Mouse (Mus musculus): ENCODE measurements around the gene Tnfrsf8. TPM values are rescaled to one million over a fixed set of nuclear protein-coding genes. Genes with fewer than 3 reads are reported as not detected.
"Not testable (repeated sequence)": the region's sequence is repeated elsewhere in the genome, so short reads cannot be mapped to it uniquely, and the experiment has no call there.

The Tnfrsf8 gene
- polyA plus RNA-seq (2012; rRNA removed), result 0.52 and 0.64 TPM in 2 replicates

DNA sequence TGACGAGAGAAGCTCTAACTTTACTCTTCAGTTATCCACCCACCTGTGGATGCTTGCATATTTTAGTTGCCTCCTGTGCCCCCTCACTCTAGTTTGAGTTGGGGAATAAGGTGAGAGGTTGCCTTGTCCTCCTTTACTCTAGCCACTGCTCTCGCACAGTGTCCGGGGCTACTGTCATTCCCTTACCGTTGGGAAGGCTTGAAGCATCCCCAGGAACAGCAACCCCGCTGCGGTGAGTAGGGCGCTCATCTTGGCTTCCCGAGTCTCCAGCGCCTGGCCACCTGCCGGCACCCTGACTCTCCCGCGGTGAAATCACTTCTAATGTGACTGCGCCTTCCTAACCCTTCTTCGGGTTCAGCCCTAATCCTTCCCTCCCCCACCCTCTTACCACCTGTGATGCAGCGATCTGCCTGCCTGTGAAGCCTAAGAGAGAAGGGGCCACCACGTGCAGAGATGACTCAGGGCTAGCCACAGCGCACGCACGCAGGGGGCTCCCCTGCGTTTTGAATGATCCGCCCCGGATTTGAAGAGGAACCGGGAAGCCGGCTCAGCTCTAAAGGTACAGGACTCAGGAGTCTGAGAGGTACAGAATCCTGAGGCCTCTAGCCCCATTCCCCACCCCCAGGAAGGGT is at the start of gene Tnfrsf8:
Gene Tnfrsf8, minus strand, starts transcription at position 329 of the 632 bp plus-strand sequence.
- 11% methylated on average over 24 of the region's 24 CpGs for WGBS
- DNase-seq (ENCODE audit: low read depth, low spot score), result no peak

- not testable (repeated sequence) for DNase-seq (ENCODE audit: low read depth, low spot score)
Observed at GRCm38 (mm10) chr4:145361635-145362034, 46.7 kb upstream of the Tnfrsf8 start.

DNA sequence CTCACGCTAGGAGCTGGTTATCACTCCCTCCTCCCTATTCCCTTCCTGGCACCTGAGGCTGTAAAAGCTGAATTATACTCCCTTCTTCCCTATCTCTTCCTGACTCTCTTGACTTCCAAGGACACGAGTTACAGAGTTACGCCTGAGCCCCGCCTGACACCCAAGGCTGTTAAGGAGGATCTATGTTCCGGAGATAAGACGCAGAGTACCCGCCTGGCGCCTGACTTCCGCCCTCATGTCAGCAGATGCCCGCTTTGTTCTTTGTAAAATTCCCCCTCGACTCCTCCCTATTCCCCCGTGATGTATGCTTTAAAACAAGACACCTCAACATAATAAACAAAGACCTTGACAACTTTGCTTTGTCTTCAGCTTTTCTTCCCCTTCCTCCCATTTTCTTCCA is 46.1 kb upstream of the Tnfrsf8 start:
- 3% methylated on average over 12 of the region's 12 CpGs for WGBS
- peak; percentile 79 for DNase-seq (ENCODE audit: low read depth, low spot score)

GRCm38 (mm10) chr4:145360567-145360966 is 45.6 kb upstream of the Tnfrsf8 start:
- 74% methylated on average over 1 of the region's 1 CpGs for WGBS

DNA sequence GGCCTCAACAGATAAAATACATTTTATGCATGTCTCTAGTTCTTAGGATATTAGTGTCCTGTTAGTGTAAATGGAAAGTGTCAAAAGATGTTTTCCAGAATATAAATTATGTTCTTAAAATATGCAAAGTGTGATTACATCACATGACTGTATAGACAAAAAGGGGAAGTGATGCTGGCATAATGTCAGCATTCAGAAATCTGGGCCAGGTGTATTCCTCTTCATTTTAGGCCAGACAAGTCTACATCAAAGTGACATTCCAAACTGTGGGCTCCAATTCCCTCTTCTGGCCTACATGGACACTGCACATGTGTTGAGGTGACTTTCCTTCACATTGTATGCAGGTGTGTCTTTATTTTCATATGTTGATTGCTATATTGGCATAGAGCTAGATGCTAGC is 41.3 kb upstream of the Tnfrsf8 start:
- no peak for DNase-seq (ENCODE audit: low read depth, low spot score)

More at GRCm38 (mm10) chr4:145360567-145360966, 45.6 kb upstream of the Tnfrsf8 start:
- DNase-seq (ENCODE audit: low read depth, low spot score), result no peak

- DNase-seq (ENCODE audit: low read depth, low spot score), result no peak
- WGBS, result 23% methylated on average over 2 of the region's 2 CpGs
Observed at GRCm38 (mm10) chr4:145353855-145354254, 38.9 kb upstream of the Tnfrsf8 start.

DNA sequence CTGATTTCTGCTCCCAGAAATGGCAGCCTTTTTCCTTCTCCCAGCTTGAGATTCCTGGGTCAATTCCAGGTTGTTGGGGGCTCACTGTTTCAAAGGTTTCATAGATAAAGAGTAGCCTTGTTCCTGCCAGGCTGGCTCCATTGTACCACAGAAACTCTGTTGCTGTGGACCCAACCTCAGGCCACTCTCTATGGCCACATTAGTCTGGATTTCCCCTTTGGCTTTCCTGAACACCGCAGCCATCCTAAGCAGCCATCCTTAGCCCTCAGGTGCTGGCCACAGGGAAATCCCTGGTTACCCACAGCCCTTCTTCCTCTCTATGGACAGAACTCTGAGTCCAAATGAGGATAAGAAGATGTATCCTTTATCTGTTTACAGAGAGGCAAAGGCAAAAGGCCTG is 30.0 kb upstream of the Tnfrsf8 start:
- WGBS, result 97% methylated on average over 1 of the region's 1 CpGs

GRCm38 (mm10) chr4:145341879-145342809 is 27.2 kb upstream of the Tnfrsf8 start:
- WGBS, result 82% methylated on average over 6 of the region's 6 CpGs
- DNase-seq (ENCODE audit: low read depth, low spot score), result no peak

More for the DNA sequence above, 30.0 kb upstream of the Tnfrsf8 start:
- DNase-seq (ENCODE audit: low read depth, low spot score), result no peak

DNA sequence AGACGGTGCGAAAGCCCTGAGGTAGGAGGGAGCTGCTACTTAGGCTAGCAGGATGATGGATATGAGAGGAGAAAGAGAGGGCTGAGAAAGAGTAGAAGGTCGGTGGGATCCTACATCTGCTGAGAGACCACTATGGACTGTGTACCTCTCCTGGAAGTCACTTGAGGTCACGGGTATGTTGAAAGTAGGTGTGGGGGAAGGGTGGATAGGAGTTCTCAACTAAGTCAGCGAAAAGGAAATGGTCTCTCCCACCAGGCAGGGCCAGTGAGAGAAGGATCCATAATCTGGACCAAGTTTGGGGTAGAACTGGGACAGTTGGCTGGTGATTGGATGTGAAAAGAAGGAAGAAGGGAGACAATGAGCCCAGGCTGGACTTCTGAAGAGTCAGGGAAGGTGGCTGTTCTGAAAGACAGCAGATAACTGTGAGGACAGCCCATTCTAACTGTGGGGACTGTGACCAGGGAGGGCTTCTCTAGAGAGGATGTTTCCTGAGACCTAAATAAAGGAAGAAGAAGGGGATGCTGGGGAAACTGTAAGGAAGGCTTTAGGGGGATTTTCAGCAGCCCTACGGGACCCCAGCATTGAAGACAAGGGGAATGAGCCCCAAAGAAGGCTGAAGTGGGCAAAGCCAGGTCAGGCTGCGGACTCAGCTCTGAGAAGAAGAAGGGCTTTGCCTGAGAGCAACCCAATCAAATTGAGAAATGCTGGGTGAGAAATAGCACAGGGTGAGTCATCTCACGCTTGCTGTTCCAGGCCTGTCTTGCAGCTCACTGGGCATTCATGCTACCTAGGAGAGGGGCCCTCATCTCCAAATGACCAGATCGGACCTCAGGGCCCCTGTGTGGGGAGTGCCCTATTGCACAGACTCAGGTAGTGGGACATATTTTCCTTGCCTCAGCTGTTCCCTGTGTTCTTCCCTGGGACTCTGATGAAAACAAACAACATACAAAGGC is 23.2 kb upstream of the Tnfrsf8 start:
- no peak for DNase-seq (ENCODE audit: low read depth, low spot score)
- 85% methylated on average over 9 of the region's 9 CpGs for WGBS

GRCm38 (mm10) chr4:145336587-145336986 is 21.6 kb upstream of the Tnfrsf8 start:
- no peak for DNase-seq (ENCODE audit: low read depth, low spot score)
- WGBS, result 92% methylated on average over 5 of the region's 5 CpGs

GRCm38 (mm10) chr4:145336019-145336418 is 21.1 kb upstream of the Tnfrsf8 start:
- WGBS, result 81% methylated on average over 1 of the region's 1 CpGs
- DNase-seq (ENCODE audit: low read depth, low spot score), result no peak

GRCm38 (mm10) chr4:145323631-145324030 is 8.7 kb upstream of the Tnfrsf8 start:
- DNase-seq (ENCODE audit: low read depth, low spot score), result no peak
- WGBS, result 65% methylated on average over 3 of the region's 3 CpGs

- DNase-seq (ENCODE audit: low read depth, low spot score), result no peak
- WGBS, result 75% methylated on average over 8 of the region's 8 CpGs
Observed at GRCm38 (mm10) chr4:145322995-145323627, 8.1 kb upstream of the Tnfrsf8 start.

DNA sequence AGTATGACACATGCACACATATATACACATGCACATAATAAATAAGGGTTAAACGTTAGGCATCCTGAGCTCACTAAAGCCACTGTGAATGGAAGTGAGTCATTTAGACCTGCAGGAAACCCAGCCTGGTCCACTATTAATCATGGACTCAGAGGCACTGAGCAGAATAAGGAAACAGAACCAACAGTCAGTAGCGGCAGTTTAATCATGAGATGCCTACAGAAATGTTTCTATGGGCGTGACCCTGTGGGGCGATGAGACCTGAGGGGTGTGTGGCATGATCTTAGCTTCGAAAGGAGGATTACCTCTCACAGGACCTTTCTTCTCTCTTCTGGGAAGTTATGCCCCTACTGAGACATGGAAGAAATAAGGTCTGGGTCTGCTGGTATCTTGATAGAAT is 7.2 kb upstream of the Tnfrsf8 start:
- WGBS, result 82% methylated on average over 5 of the region's 5 CpGs
- DNase-seq (ENCODE audit: low read depth, low spot score), result no peak

- WGBS, result 85% methylated on average over 4 of the region's 4 CpGs
- DNase-seq (ENCODE audit: low read depth, low spot score), result no peak
Observed at GRCm38 (mm10) chr4:145320624-145321023, 5.7 kb upstream of the Tnfrsf8 start.

GRCm38 (mm10) chr4:145319274-145320226 is 4.6 kb upstream of the Tnfrsf8 start:
- WGBS, result 53% methylated on average over 4 of the region's 4 CpGs
- DNase-seq (ENCODE audit: low read depth, low spot score), result peak; percentile 27

GRCm38 (mm10) chr4:145316708-145317107 is 1.7 kb upstream of the Tnfrsf8 start:
- no peak for DNase-seq (ENCODE audit: low read depth, low spot score)
- 84% methylated on average over 5 of the region's 5 CpGs for WGBS

DNA sequence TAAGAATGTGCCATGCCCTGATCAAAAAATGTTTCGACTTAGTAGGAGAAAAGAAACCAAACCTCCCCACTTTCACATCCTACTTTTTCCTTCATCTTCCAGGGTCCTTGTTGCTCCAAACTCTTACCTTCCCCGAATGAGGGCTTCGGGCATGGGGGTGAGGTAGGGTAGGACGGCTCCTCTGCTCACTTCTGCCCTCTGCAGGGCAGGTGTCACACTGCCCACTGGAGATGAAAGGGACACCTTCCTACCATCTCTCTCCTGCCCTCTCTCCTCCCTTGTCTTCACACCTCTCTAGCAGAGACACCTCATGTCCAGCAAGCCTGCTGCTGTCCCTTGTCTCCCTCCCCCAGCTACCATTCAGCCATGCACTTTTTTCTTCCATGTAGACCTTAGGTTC is 998 bp downstream of the Tnfrsf8 start:
- no peak for DNase-seq (ENCODE audit: low read depth, low spot score)
- 83% methylated on average over 4 of the region's 4 CpGs for WGBS

All from large intestine, adult 2 months (tissue).